Mouse (Mus musculus): ENCODE data around the gene Tnfrsf25. TPM values are rescaled to one million over a fixed set of nuclear protein-coding genes. Genes with fewer than 3 reads are reported as not detected.

The Tnfrsf25 gene
- polyA plus RNA-seq, 1 experiment: 0.37 TPM

DNA sequence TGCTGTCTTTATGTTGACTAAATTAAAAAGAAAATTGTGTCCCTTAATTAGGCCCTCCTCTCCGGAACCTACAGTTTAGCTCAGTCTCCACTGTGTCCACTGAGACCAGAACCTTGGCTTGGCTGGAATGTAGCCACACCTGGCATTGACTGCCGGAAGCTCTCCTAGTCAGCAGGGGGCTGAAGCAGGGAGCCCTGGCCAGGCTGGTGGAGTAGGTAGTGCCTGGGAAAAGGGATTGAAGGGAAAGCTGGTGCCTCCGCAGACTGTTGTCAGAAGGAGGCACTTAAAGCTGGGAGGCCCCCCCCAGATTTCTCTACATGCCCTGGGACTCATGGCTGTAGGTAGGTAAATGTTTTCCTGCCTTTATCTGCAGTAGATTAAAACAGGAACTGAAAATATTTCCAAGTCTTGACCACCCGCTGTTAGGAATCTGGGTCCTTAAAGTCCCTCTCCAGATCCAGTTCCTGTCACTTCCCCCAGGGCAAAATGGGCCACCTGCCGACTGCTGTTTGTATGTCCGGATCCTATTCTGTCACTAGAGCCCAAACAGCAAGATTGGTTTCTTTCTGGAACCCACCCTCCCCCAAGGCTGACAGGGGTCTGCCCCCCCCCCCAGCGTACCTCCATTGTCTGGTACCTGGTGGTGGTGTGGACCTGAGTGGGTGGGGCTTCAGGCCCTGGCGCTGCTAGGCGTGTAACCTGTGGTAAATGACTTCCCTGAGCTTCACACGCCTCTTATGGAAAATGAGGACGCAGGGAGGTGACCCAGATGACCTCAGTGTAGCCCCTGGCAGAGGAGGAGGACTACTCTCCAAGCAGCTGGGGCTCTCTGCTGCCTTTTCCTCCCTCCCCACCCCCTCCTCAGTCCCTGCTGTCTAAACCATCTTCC lies 17.6 kb upstream of the Tnfrsf25 start:
- Histone ChIP-seq H3K4me1 (ENCODE audit: control insufficient read depth) (peaks cover 52% of the 10 kb centered on the region), H3K27me3 (ENCODE audit: control insufficient read depth) (no peaks in the 10 kb centered on the region), H3K9me3 (ENCODE audit: control insufficient read depth, low read length) (no peaks in the 10 kb centered on the region), H3K4me3 (replicated peaks) (no peak overlapping the region), H3K36me3 (ENCODE audit: control insufficient read depth) (peaks cover 58% of the 10 kb centered on the region)
- TF ChIP-seq TAL1 (IDR thresholded peaks at IDR 0.05; ENCODE audit: low read length): no peak
- no peak for TF ChIP-seq GATA1 (IDR thresholded peaks at IDR 0.05; ENCODE audit: low read length)

DNA sequence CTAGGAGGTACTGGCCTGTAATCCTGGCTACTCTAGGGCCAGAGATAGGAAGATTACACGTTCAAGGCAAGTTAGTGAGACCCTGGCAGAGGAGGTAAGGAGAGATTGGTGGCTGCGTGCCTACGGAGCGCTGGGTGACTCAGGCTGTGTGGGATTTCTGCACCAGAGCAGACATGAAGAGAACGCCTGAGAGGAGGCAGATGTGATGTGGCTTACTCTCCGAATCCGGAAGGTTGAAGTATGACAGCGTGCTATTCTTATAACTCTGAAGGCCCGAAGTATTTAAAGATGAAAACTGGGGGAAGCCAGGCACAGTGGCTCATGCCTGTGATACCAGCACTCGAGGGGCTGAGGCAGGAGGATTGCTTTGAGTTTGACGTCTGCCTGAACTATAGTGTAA lies 15.2 kb upstream of the Tnfrsf25 start:
- TF ChIP-seq GATA1 (IDR thresholded peaks at IDR 0.05; ENCODE audit: low read length) (no peak), TAL1 (IDR thresholded peaks at IDR 0.05; ENCODE audit: low read length) (no peak)
- Histone ChIP-seq H3K36me3 (ENCODE audit: control insufficient read depth) (peaks cover 63% of the 10 kb centered on the region), H3K27me3 (ENCODE audit: control insufficient read depth) (no peaks in the 10 kb centered on the region), H3K4me3 (replicated peaks) (no peak overlapping the region), H3K9me3 (ENCODE audit: control insufficient read depth, low read length) (no peaks in the 10 kb centered on the region), H3K4me1 (ENCODE audit: control insufficient read depth) (peaks cover 37% of the 10 kb centered on the region)

DNA sequence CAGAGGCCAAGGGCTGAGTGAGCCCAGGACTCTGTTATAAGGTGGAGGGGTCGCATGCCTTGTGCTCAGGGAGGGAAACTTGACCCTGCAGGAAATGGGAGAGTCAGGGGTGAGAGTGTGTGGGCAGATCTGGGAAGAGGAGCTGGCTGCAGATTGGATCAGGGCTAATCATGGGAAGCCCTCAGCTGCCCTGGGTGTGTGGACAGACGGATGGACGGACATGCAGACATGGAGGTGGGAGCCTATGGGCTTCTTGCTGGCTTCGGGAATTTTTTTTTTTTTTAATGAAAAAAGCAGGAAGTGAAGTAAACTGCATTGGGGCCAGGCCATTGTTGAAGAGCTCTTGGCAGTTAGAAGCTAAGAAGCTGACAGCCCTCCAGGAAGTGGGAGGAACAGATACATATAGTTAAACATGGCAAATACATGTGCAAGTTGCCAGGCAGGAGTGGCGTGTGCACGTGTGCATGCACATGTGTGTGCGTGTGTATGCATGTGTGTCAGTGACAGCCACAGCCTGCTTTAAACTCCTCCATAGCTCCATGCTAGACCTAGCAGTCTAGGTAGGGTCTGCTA lies 14.6 kb upstream of the Tnfrsf25 start:
- peaks cover 34% of the 10 kb centered on the region for H3K4me1 ChIP-seq (ENCODE audit: control insufficient read depth)
- no peaks in the 10 kb centered on the region for H3K9me3 ChIP-seq (ENCODE audit: control insufficient read depth, low read length)
- H3K27me3 ChIP-seq (ENCODE audit: control insufficient read depth): no peaks in the 10 kb centered on the region
- H3K4me3 ChIP-seq (replicated peaks): no peak overlapping the region
- H3K36me3 ChIP-seq (ENCODE audit: control insufficient read depth): peaks cover 69% of the 10 kb centered on the region
- TF ChIP-seq GATA1 (IDR thresholded peaks at IDR 0.05; ENCODE audit: low read length) (no peak), TAL1 (IDR thresholded peaks at IDR 0.05; ENCODE audit: low read length) (no peak)

DNA sequence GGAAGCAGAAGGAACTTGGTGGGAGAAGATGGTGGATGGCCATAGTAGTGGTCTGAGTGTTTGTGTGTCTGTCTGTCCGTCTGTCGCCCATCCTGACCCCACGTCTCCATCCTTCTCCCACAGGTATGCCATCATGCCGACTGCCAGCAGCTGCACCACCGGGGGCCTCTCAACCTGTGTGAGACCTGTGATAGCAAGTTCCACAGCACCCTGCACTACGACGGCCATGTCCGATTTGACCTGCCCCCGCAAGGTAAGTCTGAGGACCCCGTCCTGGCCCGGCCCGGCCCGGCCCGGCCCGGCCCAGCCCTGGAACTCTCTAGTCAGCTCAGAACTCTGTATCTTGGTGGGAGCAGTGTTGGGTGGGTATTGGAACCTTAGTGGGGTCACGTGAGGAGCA lies 13.8 kb upstream of the Tnfrsf25 start:
- H3K9me3 ChIP-seq (ENCODE audit: control insufficient read depth, low read length): no peaks in the 10 kb centered on the region
- TF ChIP-seq TAL1 (IDR thresholded peaks at IDR 0.05; ENCODE audit: low read length) (no peak), GATA1 (IDR thresholded peaks at IDR 0.05; ENCODE audit: low read length) (no peak)
- H3K4me3 ChIP-seq (replicated peaks): no peak overlapping the region
- H3K36me3 ChIP-seq (ENCODE audit: control insufficient read depth): peaks cover 70% of the 10 kb centered on the region
- peaks cover 32% of the 10 kb centered on the region for H3K4me1 ChIP-seq (ENCODE audit: control insufficient read depth)
- no peaks in the 10 kb centered on the region for H3K27me3 ChIP-seq (ENCODE audit: control insufficient read depth)

DNA sequence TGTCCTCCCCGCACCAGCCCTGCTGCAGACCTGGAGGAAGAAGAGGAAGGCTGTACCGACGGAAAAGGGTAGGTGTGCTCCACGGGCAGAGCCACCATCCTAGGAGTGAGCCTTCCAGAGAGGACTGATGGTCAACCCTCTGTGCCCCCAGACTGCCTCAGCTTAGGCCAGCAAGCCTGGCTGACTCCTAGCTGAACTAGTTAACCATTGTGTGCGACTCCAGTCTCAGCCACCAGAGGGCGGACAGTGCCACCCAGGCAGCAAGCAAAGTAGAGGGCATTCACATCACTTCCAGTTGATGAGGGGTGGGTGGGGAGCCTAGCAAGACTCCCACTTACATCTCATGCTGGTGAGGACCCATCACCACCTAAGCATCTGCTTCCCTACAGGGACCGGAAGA lies 12.7 kb upstream of the Tnfrsf25 start:
- Histone ChIP-seq H3K4me3 (replicated peaks) (no peak overlapping the region), H3K27me3 (ENCODE audit: control insufficient read depth) (no peaks in the 10 kb centered on the region), H3K36me3 (ENCODE audit: control insufficient read depth) (peaks cover 78% of the 10 kb centered on the region), H3K9me3 (ENCODE audit: control insufficient read depth, low read length) (no peaks in the 10 kb centered on the region), H3K4me1 (ENCODE audit: control insufficient read depth) (peaks cover 35% of the 10 kb centered on the region)
- TF ChIP-seq GATA1 (IDR thresholded peaks at IDR 0.05; ENCODE audit: low read length) (no peak), TAL1 (IDR thresholded peaks at IDR 0.05; ENCODE audit: low read length) (no peak)

DNA sequence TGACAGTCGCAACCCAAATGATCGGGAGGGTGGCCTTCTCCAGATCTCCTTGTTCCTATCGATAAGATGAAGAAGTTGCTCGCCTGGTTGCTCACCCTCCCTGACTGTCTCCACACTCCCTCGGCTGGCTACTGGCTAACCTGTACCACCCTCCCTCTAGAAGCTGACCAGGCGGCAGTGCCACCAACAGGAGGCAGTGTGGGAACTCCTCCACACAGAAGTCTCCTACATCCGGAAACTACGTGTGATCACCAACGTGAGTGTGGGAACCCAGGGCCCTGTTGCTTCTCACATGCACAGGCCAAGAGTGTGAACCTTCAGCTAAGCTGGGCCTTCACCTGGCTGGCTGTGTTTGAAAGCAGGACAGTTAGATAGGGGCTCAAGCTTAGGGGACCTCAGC lies 9.0 kb upstream of the Tnfrsf25 start:
- H3K27me3 ChIP-seq (ENCODE audit: control insufficient read depth): no peaks in the 10 kb centered on the region
- TF ChIP-seq TAL1 (IDR thresholded peaks at IDR 0.05; ENCODE audit: low read length) (no peak), GATA1 (IDR thresholded peaks at IDR 0.05; ENCODE audit: low read length) (no peak)
- peaks cover 69% of the 10 kb centered on the region for H3K4me1 ChIP-seq (ENCODE audit: control insufficient read depth)
- no peaks in the 10 kb centered on the region for H3K9me3 ChIP-seq (ENCODE audit: control insufficient read depth, low read length)
- peak overlapping the region; percentile 71 for H3K4me3 ChIP-seq (replicated peaks)
- H3K36me3 ChIP-seq (ENCODE audit: control insufficient read depth): peaks cover 97% of the 10 kb centered on the region

DNA sequence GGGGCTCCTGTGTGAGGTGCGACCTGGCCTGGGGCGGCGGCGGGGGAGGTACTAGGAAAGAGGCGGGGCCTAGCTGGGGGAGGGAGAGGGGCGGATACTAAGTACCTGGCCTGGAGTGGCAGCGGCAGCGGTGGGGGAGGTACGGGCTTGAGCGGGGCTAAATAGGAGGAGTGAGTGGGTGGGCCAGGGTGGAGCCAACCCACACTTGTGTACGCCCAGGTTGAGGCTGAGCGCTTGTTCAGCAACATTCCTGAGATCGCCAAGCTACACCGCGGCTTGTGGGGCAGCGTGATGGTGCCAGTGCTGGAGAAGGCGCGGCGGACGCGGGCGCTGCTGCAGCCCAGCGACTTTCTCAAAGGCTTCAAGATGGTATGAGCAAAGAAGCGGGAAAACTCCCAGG lies 8.2 kb upstream of the Tnfrsf25 start:
- no peaks in the 10 kb centered on the region for H3K9me3 ChIP-seq (ENCODE audit: control insufficient read depth, low read length)
- peak overlapping the region; percentile 71 for H3K4me3 ChIP-seq (replicated peaks)
- TF ChIP-seq GATA1 (IDR thresholded peaks at IDR 0.05; ENCODE audit: low read length): no peak
- TF ChIP-seq TAL1 (IDR thresholded peaks at IDR 0.05; ENCODE audit: low read length): no peak
- H3K27me3 ChIP-seq (ENCODE audit: control insufficient read depth): no peaks in the 10 kb centered on the region
- H3K4me1 ChIP-seq (ENCODE audit: control insufficient read depth): peaks cover 75% of the 10 kb centered on the region
- H3K36me3 ChIP-seq (ENCODE audit: control insufficient read depth): peaks cover 97% of the 10 kb centered on the region

DNA sequence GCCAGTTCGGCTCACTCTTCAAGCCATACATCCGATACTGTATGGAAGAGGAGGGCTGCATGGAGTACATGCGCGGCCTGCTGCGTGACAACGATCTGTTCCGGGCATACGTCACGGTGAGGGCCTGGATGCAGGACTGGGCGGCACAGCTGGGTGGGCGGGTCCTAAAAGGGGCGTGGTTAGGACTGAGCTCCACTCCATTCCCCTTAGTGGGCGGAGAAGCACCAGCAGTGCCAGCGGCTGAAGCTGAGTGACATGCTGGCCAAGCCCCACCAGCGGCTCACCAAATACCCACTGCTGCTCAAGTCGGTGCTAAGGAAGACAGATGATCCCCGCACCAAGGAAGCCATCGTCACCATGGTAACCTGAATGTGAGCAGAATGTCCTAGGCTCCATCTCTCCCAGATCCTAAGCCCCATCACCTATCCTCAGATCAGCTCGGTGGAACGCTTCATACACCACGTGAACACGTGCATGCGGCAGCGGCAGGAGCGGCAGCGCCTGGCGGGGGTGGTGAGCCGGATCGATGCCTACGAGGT lies 7.7 kb upstream of the Tnfrsf25 start:
- peak overlapping the region; percentile 71 for H3K4me3 ChIP-seq (replicated peaks)
- H3K27me3 ChIP-seq (ENCODE audit: control insufficient read depth): no peaks in the 10 kb centered on the region
- no peaks in the 10 kb centered on the region for H3K9me3 ChIP-seq (ENCODE audit: control insufficient read depth, low read length)
- no peak for TF ChIP-seq TAL1 (IDR thresholded peaks at IDR 0.05; ENCODE audit: low read length)
- no peak for TF ChIP-seq GATA1 (IDR thresholded peaks at IDR 0.05; ENCODE audit: low read length)
- peaks cover 97% of the 10 kb centered on the region for H3K36me3 ChIP-seq (ENCODE audit: control insufficient read depth)
- H3K4me1 ChIP-seq (ENCODE audit: control insufficient read depth): peaks cover 75% of the 10 kb centered on the region

DNA sequence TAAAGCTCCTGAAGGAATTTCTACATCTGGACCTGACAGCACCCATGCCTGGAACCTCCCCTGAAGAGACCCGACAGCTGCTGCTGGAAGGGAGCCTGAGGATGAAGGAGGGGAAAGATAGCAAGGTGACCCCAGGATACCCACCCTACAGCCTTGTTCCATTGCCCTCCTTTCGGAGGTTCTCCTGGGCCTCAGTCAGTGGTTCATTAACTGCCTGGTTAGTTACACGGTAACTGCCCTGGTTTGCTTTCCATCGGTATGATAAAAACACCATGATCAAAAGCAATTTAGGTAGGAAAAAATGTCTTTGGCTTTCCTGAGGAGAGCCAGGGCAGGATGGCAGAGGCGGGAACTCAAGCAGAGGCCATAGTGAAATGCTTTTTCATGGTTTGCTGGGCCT lies 7.1 kb upstream of the Tnfrsf25 start:
- H3K9me3 ChIP-seq (ENCODE audit: control insufficient read depth, low read length): no peaks in the 10 kb centered on the region; the same call in 1 of the 2 replicates
- no peak for TF ChIP-seq GATA1 (IDR thresholded peaks at IDR 0.05; ENCODE audit: low read length)
- no peak for TF ChIP-seq TAL1 (IDR thresholded peaks at IDR 0.05; ENCODE audit: low read length)
- H3K27me3 ChIP-seq (ENCODE audit: control insufficient read depth): no peaks in the 10 kb centered on the region
- H3K4me1 ChIP-seq (ENCODE audit: control insufficient read depth): peaks cover 71% of the 10 kb centered on the region
- H3K4me3 ChIP-seq (replicated peaks): peak overlapping the region; percentile 71
- peaks cover 97% of the 10 kb centered on the region for H3K36me3 ChIP-seq (ENCODE audit: control insufficient read depth)

Data from erythroblast, embryonic 14.5 days (primary cell).